Mouse (Mus musculus): ENCODE data around the gene Ccl28.
A peak's percentile ranks its signal among the peaks of the same experiment; 100 is the strongest.
"Not testable (repeated sequence)": the region's sequence is repeated elsewhere in the genome, so short reads cannot be mapped to it uniquely, and the experiment has no call there.

The Ccl28 gene

DNA sequence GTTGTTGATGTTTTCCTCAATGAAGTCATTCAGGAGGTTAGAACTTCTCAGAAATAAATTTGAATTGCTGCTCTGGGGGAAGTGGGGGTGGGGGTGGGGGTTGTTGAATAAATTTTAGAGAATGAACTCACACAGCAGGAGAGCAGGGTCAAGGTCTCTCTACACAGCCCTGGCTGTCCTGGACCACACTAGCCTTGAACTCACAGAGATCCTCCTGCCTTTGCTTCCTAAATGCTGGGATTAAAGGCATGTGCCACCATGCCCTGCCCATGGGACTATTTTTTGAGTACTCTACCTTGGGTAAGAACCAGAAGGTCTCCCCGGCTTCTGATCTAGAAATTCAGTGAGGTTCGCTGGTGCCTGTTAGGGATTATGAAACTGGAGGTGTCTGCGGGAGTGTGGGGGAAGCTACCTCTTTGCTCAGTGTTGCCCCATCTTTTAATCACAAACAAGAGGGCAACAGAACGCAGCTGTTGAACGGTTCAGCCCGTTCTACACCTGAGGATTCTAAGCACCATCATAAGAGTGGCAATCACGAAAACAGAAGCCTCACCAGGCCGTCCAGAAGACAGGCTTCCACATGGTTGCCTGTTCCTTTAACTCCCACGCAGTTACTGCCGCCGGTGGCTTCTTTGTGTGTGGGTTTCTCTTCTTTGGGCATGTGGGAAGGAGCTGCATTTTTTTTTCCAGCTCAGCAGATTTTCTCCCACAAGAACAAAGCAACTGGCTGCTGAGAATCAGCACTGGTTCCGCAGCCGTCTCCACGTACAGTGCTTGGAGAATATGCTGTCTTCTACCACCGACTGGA, 25.5 kb downstream of the Ccl28 start:
- ATAC-seq (ENCODE audit: low TSS enrichment): peak; percentile 96

DNA sequence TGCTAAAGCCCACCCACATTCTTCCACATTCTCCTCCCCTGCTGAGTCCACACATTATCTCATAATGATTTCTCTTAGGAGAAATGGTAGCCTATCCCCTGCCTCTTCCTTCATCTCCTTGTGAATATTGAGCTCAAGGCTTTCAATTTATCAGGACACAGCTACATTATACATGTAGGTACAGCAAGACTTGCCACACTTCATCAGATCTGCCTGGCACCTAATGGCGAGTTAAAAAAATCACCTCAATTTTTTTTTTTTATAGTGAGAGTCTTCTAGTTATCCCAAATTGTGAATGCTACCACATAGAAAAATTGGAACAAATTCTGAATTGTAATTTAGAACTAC, 26.1 kb downstream of the Ccl28 start:
- ATAC-seq (ENCODE audit: low TSS enrichment): no peak

DNA sequence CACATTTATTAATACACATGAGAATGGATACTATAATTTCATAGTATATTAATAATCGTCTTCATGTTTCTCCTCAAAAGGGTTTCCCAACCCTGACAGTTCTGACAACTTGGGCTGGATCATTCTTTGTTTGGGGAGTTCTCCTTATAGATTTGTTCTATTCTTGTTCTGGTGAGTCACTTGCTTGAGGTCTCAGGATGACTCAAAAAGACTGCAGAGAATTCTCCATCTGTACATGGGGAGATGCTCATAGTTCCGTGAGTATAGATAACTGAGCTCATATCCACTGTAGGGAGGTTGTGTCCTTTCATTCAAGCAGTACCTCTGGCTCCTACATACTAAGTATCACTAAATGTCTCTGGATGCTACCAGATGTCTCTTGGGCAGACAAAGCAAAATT, 31.1 kb downstream of the Ccl28 start:
- ATAC-seq (ENCODE audit: low TSS enrichment): peak; percentile 96

DNA sequence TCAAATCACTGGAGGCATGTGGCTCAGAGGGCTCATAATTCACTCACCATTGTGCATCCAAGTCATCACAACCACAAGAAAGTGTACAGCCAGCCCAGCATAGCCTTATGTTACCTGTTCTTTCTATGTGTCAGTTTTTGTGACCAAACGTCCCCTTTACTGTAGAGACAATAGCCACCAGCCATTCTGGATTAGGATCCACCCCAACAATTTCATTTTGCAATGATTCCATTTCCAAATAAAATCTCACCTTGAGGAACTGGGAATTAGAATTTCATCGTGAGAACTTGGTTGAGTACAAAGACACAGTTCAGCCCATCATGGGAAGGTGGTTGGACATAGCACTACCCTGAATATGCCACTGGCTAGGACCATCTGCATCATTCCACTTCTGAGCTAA, 32.6 kb downstream of the Ccl28 start:
- no peak for ATAC-seq (ENCODE audit: low TSS enrichment)

DNA sequence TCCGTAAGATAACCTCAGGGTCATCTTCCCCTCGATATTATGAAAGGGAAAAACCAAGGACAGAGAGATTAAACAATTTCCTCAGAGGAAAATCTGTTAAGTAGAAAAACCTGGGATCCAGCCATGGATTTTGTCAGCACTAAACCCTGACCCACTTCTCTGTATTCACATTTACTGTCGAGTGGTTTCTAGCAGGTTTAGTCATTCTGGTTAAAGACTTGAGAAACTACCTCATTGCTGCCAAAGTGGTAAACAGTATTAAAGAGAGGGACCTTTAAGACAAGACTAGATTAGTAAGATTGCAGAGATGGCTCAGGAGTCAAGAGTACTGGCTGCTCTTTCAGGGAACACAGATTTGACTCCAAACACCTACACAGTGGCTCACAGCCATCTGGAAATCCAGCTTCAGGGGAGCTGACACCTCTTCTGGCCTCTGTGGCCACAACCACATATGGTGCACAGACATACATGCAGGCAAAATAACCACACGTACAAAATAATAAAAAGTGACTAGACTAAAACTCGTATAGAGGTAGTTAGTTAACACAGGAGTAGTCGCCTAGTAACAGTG, 33.3 kb downstream of the Ccl28 start:
- ATAC-seq (ENCODE audit: low TSS enrichment): peak; percentile 71

DNA sequence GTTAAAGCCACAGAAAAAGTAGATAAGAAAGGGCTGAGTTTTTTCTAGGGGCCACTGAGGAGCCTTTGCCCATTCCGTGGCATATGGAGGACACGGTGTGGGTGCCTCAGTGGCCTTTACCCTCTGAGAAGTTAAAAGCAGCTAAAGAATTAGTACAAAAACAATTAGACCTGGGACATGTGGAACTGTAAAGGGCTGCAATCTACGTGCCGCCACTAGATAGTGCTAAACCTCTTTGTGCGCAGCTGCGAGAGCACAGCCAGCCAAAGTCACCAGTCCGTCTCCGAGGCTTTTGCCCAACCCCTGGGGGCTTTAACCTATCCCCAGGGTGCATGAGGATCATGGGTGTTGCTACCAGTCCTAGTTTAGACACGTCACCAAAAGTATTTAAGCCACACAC, 37.8 kb downstream of the Ccl28 start:
- ATAC-seq (ENCODE audit: low TSS enrichment): not testable (repeated sequence)

DNA sequence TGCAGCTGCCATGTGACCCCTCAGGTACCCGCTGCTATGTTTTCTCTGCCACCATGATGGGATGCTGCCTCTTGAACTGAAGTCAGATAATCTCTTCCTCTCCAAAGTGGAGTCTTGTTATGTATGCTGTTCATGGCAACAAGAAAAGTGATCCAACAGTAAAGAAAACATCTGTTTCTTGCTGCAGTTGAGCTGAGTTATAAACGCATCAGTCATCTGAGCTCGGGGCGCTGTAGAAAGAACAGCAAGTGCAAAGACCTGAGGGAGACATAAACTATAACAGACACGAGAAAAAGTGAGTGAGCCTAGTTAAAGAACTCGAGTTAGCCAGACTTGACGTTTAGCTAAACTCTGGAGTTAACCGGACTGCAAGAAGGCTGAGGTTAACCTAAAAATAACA, 55.2 kb downstream of the Ccl28 start:
- ATAC-seq (ENCODE audit: low TSS enrichment): no peak

DNA sequence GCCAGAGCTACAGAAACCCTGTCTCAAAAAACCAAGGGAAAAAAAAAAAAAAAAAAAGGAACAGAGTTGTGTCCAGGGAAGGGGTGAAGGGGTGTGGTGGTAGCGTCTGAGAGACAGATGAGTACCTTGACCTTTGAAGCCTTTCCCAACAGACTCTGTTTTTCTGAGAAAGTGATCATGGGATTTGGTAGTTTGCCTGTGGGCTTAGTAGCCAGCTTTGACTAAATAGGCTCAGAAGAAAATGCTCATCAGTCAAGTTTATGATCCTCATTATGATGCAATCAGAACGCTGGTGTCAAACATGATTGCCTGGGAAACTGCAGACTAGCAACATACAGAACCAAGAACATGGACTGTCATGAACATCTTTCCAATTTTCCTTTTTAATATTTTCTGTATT, 56.1 kb downstream of the Ccl28 start:
- no peak for ATAC-seq (ENCODE audit: low TSS enrichment)

DNA sequence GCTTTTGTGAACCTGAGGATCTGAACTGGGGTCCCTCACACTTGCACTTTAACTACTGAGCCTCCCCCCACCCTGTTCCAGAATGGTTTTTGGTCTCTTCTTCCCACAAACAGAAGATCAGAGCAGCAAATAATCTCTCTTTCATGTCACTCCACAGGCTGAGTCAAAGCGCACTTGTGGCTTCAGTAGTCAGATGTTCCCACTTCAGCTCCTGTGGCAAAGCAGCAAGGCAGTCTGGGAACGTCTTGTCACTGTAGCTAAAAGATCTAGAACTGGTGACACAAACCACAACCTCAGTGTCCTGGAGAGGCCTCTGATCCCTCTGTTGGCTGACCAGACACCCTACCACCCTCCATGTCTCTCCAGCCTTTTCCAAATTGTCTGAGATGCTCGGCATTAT, 57.5 kb downstream of the Ccl28 start:
- peak; percentile 41; the same call in 1 of the 2 replicates for ATAC-seq (ENCODE audit: low TSS enrichment)

DNA sequence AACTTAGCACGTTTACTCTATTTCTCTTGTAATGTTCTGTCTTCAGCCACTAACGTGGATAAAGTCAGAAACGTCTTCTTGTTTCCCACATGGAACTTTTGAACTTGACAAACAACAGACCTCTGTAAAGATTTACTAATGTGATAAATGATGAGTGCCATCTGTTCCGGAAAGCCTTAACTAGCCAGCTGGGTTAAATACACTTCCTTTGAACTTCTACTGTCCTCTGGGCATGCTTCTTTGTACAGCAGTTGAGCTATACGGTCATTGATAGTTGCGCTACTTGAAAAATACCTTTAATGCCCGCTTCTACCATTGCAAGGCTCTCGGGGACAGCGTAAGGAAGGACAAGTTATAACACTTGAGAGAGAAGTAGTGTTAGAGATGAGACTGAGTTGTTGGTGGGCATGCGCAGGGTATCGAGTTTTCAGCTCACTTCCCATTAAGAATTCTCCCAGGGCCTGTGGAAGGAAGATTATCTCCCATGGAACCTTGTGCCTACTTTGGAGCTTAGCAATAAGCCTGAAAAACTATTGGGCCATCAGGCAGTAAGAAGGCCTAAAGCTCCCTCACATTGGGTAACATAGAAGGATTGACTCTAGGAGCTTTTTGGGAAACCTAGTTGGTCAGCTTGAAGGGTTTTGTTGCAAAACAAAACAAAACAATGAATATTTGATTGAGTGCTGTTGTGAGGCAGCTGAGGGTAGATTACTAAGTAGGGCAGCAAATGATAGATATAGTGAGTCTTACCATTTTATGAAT, 61.0 kb downstream of the Ccl28 start:
- ATAC-seq (ENCODE audit: low TSS enrichment): no peak

DNA sequence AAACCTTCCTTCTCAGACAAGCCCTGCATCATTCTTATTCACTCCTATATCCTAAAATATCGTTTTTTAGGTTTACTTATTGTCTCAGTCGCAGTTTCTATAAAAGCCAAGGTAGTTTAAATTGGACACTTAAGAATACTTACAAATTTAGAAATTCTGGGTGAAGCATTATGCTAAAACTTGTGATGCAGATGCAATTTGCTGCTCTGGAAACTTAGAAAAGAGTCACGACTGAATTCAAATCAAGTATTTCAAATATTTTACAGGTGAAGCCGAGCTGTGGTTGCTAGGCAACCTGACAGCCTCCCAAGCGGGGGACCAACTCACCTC, 66.1 kb downstream of the Ccl28 start:
- no peak; the same call in 1 of the 2 replicates for ATAC-seq (ENCODE audit: low TSS enrichment)

DNA sequence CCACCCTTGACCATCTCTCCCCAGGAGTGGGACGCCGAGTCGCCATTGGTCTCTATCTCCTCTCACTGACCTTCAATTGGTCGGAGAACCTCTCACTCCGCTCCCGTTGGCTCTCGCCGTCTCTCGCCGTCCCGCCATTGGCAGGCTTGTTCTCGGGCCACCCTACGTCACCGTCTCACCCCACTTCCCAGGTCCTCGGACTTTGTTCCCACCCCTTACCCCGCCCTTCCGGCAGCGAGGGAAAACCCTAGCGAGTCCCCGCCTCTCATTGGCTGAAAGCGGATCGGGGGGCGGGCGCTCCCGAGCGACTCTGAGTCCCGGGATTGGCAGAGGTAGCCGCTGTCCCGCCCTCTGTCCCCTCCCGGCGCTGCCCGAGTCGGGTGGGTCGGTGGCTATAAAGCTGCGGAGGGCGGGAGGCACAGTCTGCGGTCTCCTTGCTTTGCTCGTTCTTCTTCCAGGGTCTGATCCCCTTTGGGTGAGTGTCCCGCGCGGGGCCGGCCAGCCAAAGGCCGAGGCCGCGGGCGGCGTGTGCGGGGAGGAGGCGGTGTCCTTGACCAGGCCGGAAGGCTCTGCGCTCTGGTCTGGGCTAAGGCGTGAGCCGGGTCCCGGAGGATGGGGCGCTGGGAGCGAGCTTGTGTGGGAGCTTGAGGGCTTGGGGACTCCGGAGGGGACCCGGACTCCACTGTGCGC, 66.6 kb downstream of the Ccl28 start, which contains the start of gene Hmgcs1:
Hmgcs1 (plus strand) TSS at position 341 of the 690 bp plus-strand sequence.
- peak; percentile 97 for ATAC-seq (ENCODE audit: low TSS enrichment)

DNA sequence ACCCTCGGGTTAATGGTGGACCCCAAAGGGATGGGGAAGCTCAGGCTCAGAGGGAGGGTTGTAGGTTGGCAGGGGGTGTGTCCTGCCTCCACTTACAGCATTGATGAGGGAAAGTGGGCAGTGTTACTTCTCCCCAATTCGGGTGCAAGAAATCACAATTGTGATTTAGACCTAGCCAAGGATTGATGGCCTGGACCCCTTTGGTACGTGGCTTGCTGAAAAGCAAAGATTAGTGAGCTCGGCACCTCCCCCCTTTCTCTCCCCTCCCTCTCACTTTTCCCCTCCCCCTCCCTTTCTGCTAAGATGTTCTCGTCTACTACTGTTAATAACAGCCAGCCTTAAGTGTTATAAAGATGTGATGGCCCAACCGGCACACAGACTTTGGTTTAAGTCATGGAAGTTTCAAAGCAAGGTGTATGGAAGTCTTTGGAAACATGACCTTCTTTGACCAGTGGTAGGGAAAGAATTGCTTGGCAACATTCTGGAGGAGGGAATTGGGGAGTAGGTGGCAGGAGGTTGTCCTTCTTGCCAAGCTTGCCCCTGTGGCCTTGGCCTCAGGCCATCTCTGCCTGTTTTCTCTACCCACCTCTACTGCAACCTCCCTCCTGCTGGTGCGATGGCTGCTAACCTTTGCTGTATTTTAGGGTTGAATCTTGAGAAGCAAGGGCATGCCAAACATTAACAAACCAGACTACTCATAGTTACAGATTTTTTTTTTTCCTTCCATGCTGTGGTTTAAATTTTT, 67.4 kb downstream of the Ccl28 start:
- peak; percentile 10 for ATAC-seq (ENCODE audit: low TSS enrichment)

DNA sequence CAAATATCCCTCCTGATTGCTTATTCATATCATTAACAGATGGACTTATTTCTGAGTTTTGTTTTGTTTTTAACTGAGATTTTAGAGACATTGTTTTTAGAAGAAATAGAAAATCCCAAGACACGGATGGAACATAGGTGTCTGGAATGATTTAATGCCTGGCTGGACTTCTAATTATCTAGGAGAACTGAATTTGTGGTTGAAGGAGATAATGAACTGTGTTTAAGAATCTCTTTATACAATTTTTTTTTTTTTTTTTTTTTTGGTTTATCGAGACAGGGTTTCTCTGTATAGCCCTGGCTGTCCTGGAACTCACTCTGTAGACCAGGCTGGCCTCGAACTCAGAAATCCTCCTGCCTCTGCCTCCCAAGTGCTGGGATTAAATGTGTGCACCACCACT, 68.3 kb downstream of the Ccl28 start:
- ATAC-seq (ENCODE audit: low TSS enrichment): not testable (repeated sequence)

DNA sequence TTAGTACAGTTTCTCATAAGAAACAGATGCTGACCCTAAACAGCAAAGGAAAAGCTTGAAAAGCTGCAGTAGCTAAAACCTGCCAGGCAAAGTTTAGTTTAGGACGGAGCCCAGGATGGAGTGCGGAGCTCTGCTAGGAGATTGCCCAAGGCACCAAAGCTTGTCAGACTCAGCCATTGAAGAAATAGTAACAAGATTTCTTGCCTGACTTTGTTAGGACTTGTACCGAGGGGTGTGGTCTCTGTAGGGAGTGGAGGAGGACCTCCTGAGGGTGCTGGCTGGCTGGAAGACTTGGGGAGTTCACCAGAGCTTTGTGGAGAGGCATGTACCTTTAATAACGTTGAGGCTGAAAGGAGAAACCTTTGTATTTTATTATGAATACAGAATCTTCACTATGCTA, 72.1 kb downstream of the Ccl28 start:
- ATAC-seq (ENCODE audit: low TSS enrichment): no peak

DNA sequence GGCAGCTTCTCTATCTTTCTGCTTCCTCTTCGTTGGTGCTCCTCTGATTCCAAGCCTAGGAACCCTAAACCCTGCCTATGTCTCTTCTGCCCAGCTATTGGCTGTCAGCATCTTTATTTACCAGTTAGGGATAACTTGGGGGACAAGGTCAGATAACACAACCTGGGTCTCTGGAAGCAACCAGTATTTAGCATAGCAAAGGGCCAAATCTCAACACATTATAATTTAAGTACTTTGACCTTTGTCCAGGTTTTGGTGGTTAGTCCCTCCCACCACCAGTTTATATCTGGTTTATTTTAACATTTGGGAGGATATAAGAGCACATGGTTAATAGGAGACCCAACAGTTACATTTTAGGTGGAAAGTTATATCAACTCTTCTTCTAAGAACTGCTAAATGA, 72.9 kb downstream of the Ccl28 start:
- ATAC-seq (ENCODE audit: low TSS enrichment): no peak

DNA sequence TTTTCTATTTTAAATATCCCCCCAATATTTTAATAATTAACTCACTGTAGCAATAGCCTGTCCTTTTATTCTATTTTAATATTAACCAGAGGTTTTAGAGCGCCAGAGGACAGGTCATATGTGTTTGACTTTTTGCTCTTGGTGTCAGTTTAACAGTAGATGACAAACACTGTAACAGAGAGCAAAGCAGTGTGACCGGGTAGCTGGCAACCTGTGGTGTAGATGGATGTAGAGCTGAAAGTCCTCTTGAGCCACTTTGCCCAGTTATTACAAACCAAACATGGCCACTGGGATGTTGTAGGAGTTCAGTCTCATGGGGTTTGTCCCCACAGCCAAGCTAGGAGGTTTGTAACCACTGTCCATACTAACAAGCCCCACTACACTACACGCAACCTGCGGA, 74.8 kb downstream of the Ccl28 start:
- no peak for ATAC-seq (ENCODE audit: low TSS enrichment)
